Mouse (Mus musculus) ES-E14 (cell line): ENCODE measurements around the gene Slc38a7. TPM values are rescaled to one million over a fixed set of nuclear protein-coding genes. Genes with fewer than 3 reads are reported as not detected.

Experiments used
- DNase-seq: peaks from one replicate; pipeline ENCODE4 v3.0.0-alpha.2; 2013; ENCODE audit warnings: low read depth, low spot score
- H3K27ac ChIP-seq: 2 replicates; pipeline ENCODE4 v1.5.1; 2012; ENCODE audit warnings: low read depth, mild to moderate bottlenecking, low read length, moderate library complexity, mixed read lengths; ENCODE audit not compliant: poor library complexity, insufficient read depth, severe bottlenecking
- H3K36me3 ChIP-seq: 2 replicates; pipeline ENCODE4 v1.6.1; 2012; ENCODE audit warnings: mild to moderate bottlenecking, low read length, moderate library complexity, mixed read lengths; ENCODE audit not compliant: control insufficient read depth, poor library complexity, insufficient read depth, severe bottlenecking
- H3K4me1 ChIP-seq, 2 experiments: fragments of 150-350 bp in 1 of 2; sonication (generic) in 1 of 2; 2 replicates each; pipeline ENCODE4 v1.6.1; 2012; ENCODE audit warnings: low read length in 2 of 2, mild to moderate bottlenecking in 1 of 2, mixed read lengths in 1 of 2; ENCODE audit not compliant: control insufficient read depth in 2 of 2, insufficient read depth in 2 of 2, poor library complexity in 1 of 2
- H3K4me3 ChIP-seq, 2 experiments: fragments of 150-350 bp in 1 of 2; sonication (generic) in 1 of 2; 2 replicates each; pipeline ENCODE4 v1.5.1; 2012; ENCODE audit warnings: low read length in 2 of 2, low read depth in 1 of 2, mild to moderate bottlenecking in 1 of 2, mixed read lengths in 1 of 2; ENCODE audit not compliant: insufficient read depth in 1 of 2, poor library complexity in 1 of 2, severe bottlenecking in 1 of 2
- H3K9ac ChIP-seq: 2 replicates; pipeline ENCODE4 v1.6.1; 2012; ENCODE audit warnings: low read depth, mild to moderate bottlenecking, low read length, mixed read lengths; ENCODE audit not compliant: poor library complexity, insufficient read depth, severe bottlenecking
- H3K9me3 ChIP-seq: fragments of 150-350 bp; sonication (generic); 2 replicates; pipeline ENCODE4 v1.6.1; 2012; ENCODE audit warnings: low read depth, mild to moderate bottlenecking, low read length; ENCODE audit not compliant: control insufficient read depth, insufficient read depth
- CHD2 ChIP-seq: IDR thresholded peaks from 2 replicates; pipeline ENCODE4 v1.6.1; 2014; ENCODE audit warnings: mild to moderate bottlenecking, low read depth, low read length, inconsistent platforms
- HCFC1 ChIP-seq: IDR thresholded peaks from 2 replicates; pipeline ENCODE4 v1.6.1; 2012; ENCODE audit warnings: low read length, inconsistent platforms, borderline replicate concordance; ENCODE audit not compliant: insufficient read depth
- MAFK ChIP-seq: IDR thresholded peaks from 2 replicates; pipeline ENCODE4 v1.6.1; 2014; ENCODE audit warnings: mild to moderate bottlenecking, low read depth, low read length, inconsistent platforms; ENCODE audit not compliant: insufficient read depth
- ZC3H11A ChIP-seq: IDR thresholded peaks from 2 replicates; pipeline ENCODE4 v1.6.1; 2012; ENCODE audit warnings: low read depth, mild to moderate bottlenecking, inconsistent platforms, low read length, borderline replicate concordance
- ZNF384 ChIP-seq: IDR thresholded peaks from 2 replicates; pipeline ENCODE4 v1.6.1; 2012; ENCODE audit warnings: low read depth, low read length, inconsistent platforms
- in situ Hi-C, 2 experiments: fragments of 600-800 bp; cut with MboI; formaldehyde crosslinking; loops; one replicate each; pipeline ENCODE4 v1.15.1; 2025; ENCODE audit warnings: low sequenced_read_pairs in 2 of 2, inconsistent platforms in 1 of 2; ENCODE audit not compliant: unreplicated experiment in 2 of 2
- total RNA-seq: library from RNA; depleted of rRNA; stranded (reverse); fragments of 300-350 nt; gene quantifications from 2 replicates; pipeline ENCODE4 v1.2.3, GENCODE M21; 2012

Gene Slc38a7
- total RNA-seq, 1 experiment: 47.9 TPM

DNA sequence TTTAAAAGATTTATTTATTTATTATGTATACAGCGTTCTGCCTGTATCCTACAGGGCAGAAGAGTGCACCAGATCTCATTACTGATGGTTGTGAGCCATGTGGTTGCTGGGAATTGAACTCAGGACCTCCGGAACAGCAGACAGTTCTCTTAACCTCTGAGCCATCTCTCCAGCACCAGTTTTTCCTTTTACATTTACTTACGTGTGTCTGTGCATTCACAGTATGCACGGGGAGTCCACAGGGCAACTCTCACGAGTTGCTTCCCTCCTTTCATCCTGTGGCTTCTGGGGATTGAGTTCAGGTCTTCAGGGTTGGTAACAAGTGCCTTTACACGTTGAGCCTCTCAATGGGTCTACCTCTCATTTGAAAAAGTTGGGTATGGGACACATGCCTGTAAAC is 835 bp upstream of the Slc38a7 start:
- TF ChIP-seq CHD2 (no peak), ZNF384 (no peak), ZC3H11A (no peak), HCFC1 (no peak), MAFK (no peak)
- no peaks in the 10 kb centered on the region for H3K9me3 ChIP-seq

DNA sequence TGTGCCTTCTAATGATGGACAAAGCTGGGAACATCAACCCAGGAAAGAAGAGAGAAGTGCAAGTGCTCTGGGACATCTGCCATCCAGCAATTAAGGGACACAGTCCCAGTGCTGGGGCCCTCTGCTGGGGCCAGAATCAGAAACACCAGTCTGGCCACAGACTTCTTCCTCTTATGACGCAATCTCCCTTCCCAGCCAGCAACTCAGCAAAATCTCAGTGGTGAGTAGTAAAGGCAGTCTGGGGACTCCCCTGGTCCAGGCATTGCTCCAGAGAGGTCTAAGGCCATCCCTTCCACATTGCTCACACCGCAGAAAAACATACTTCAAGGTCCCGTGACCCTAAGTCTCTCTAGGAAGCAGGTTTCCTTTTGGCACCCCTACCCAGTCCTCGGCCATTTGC is 1.0 kb downstream of the Slc38a7 start:
- peaks cover 6% of the 10 kb centered on the region; the same call in 1 of the 2 replicates for H3K36me3 ChIP-seq
- TF ChIP-seq ZNF384 (no peak), CHD2 (no peak), ZC3H11A (no peak), HCFC1 (no peak), MAFK (no peak)
- H3K4me1 ChIP-seq: peaks cover 4 to 7% of the 10 kb centered on the region in 2 experiments; a peak in 3 of 4 replicates
- in situ Hi-C loops: no loop called here
- H3K9me3 ChIP-seq: no peaks in the 10 kb centered on the region
- peak overlapping the region; percentile 72 to 74 for H3K4me3 ChIP-seq
- peak overlapping the region; percentile 82 for H3K9ac ChIP-seq
- DNase-seq: no peak
- peak overlapping the region; percentile 40; the same call in 1 of the 2 replicates for H3K27ac ChIP-seq

More for the DNA sequence above, 835 bp upstream of the Slc38a7 start:
- in situ Hi-C loops: no loop called here
- H3K4me1 ChIP-seq: peaks cover 1 to 2% of the 10 kb centered on the region in 2 experiments; a peak in 1 of 4 replicates
- DNase-seq: no peak
- peaks cover 2% of the 10 kb centered on the region; the same call in 1 of the 2 replicates for H3K36me3 ChIP-seq
- no peak overlapping the region for H3K9ac ChIP-seq
- H3K27ac ChIP-seq: no peak overlapping the region
- no peak overlapping the region for H3K4me3 ChIP-seq

DNA sequence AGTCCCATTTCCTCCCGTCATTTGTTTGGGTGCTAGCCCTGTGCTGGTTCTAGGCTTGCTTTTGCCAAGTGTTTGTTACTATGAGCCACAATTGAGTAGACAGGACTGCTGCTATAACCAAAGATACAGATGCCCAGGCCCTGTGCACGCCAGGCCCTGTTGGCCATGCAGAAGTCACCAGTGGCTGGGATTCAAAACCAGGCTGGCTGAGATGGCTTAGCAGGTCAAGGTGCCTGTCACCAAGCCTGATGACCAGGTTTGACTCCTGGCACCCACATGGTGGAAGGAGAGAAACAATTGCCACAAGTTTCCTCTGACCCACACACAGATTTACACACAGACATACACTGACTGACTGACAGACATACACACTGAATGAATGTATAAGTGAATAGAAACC is 3.0 kb downstream of the Slc38a7 start:
- H3K36me3 ChIP-seq: peaks cover 8% of the 10 kb centered on the region; the same call in 1 of the 2 replicates
- no peaks in the 10 kb centered on the region for H3K9me3 ChIP-seq
- H3K9ac ChIP-seq: no peak overlapping the region
- no peak overlapping the region for H3K27ac ChIP-seq
- H3K4me3 ChIP-seq: no peak overlapping the region
- in situ Hi-C loops: no loop called here
- no peak for DNase-seq
- TF ChIP-seq HCFC1 (no peak), ZC3H11A (no peak), MAFK (no peak), ZNF384 (no peak)
- peaks cover 4 to 15% of the 10 kb centered on the region in 2 experiments; a peak in 3 of 4 replicates for H3K4me1 ChIP-seq

DNA sequence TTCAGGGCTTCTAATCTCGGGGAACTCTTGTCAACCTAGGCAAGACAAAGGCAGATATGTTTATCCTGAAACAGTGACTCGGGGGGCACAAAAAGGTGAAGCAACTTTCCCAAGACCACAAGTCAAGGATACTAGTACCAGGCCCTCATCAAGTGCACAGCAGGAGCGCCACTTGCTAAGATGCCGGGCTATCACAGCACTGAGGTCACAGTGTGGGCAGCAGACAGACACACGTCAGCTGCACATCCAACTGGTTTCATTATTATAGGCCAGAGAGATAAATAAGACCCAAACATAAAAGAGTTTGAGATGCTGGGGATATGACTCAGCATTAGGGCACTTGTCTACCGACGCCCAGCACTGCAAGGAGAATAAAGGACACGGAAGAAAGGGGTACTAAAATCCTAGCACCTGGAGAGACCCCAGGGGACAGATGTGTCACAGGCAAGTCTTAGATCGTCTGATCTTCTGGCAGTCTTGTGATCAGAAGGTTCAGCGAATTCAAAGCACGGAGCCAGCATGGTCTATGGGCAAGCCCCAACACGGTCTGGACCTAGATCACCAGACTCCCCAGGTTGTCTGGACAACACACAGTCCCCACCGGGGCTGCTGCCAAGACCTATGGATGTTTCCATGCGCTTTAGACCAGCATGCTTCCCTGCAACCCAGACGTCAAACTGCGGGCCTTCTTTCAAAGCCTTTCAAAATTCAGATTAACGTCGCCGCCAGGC is 4.4 kb downstream of the Slc38a7 start:
- TF ChIP-seq CHD2 (no peak), ZNF384 (no peak), MAFK (peak; percentile 35; the same call in 1 of the 2 replicates), HCFC1 (no peak)
- 0 out of 2 replicates have a peak overlapping the region, but pooled peaks have one; percentile 13 for H3K27ac ChIP-seq
- no peak for DNase-seq
- no peaks in the 10 kb centered on the region for H3K9me3 ChIP-seq
- peaks cover 4 to 15% of the 10 kb centered on the region in 2 experiments; a peak in 3 of 4 replicates for H3K4me1 ChIP-seq
- H3K9ac ChIP-seq: peak overlapping the region; percentile 50; the same call in 1 of the 2 replicates
- in situ Hi-C loops: no loop called here
- H3K4me3 ChIP-seq: peak overlapping the region; percentile 8 to 9
- H3K36me3 ChIP-seq: peaks cover 12% of the 10 kb centered on the region; the same call in 1 of the 2 replicates
